Mouse (Mus musculus) G1E-ER4 (cell line): ENCODE measurements around the gene Trim26. TPM values are rescaled to one million over a fixed set of nuclear protein-coding genes. Genes with fewer than 3 reads are reported as not detected.

Experiments used
- GATA1 ChIP-seq: IDR thresholded peaks from one replicate; pipeline ENCODE4 v1.8.0; 2012; ENCODE audit warnings: low read length, inconsistent platforms
- polyA plus RNA-seq: library from polyadenylated mRNA; stranded (reverse); fragments of >175 nt; gene quantifications from 2 replicates; pipeline ENCODE4 v1.2.3, GENCODE M21; 2012

The Trim26 gene
- 7.1 and 7.9 TPM in 2 replicates for polyA plus RNA-seq

- no peak for TF ChIP-seq GATA1
Observed at GRCm38 (mm10) chr17:36836874-36837647, at the start of gene Trim26. Gene Trim26, plus strand, starts transcription at chr17:36837134.

- no peak for TF ChIP-seq GATA1
Observed at GRCm38 (mm10) chr17:36788351-36788750, 48.6 kb upstream of the Trim26 start.

- TF ChIP-seq GATA1: no peak
Observed at GRCm38 (mm10) chr17:36799493-36799892, 37.4 kb upstream of the Trim26 start.

GRCm38 (mm10) chr17:36811871-36812270, 25.1 kb upstream of the Trim26 start, which contains the start of gene H2-M10.6:
Gene H2-M10.6, plus strand, starts transcription at chr17:36812171.
- TF ChIP-seq GATA1: no peak

GRCm38 (mm10) chr17:36824005-36824404, 12.9 kb upstream of the Trim26 start:
- TF ChIP-seq GATA1: no peak

- no peak for TF ChIP-seq GATA1
Observed at GRCm38 (mm10) chr17:36825525-36825924, 11.4 kb upstream of the Trim26 start.

- no peak for TF ChIP-seq GATA1
Observed at GRCm38 (mm10) chr17:36828488-36828887, 8.4 kb upstream of the Trim26 start.

- TF ChIP-seq GATA1: no peak
Observed at GRCm38 (mm10) chr17:36830470-36830869, 6.5 kb upstream of the Trim26 start.

- no peak for TF ChIP-seq GATA1
Observed at GRCm38 (mm10) chr17:36832694-36833093, 4.2 kb upstream of the Trim26 start.

GRCm38 (mm10) chr17:36835591-36836426, 1.1 kb upstream of the Trim26 start:
- no peak for TF ChIP-seq GATA1

- no peak for TF ChIP-seq GATA1
Observed at GRCm38 (mm10) chr17:36836427-36836812, 514 bp upstream of the Trim26 start.

- no peak for TF ChIP-seq GATA1
Observed at GRCm38 (mm10) chr17:36839001-36839400, 2.1 kb downstream of the Trim26 start.

- TF ChIP-seq GATA1: no peak
Observed at GRCm38 (mm10) chr17:36839931-36840330, 3.0 kb downstream of the Trim26 start.

GRCm38 (mm10) chr17:36840961-36841445, 4.1 kb downstream of the Trim26 start:
- TF ChIP-seq GATA1: no peak

GRCm38 (mm10) chr17:36843696-36844095, 6.8 kb downstream of the Trim26 start:
- no peak for TF ChIP-seq GATA1

- no peak for TF ChIP-seq GATA1
Observed at GRCm38 (mm10) chr17:36844286-36844719, 7.4 kb downstream of the Trim26 start.
